Mouse (Mus musculus) bone marrow, adult 2 months (tissue): ENCODE measurements around the gene Ctnna2.

Experiments
- CTCF ChIP-seq: fragments of 200-500 bp; IDR thresholded peaks from 2 replicates; pipeline ENCODE4 v1.5.1; 2011; ENCODE audit warnings: low read length, control low read depth; ENCODE audit not compliant: control insufficient read depth, insufficient read depth
- POLR2A ChIP-seq: fragments of 200-500 bp; IDR thresholded peaks from 2 replicates; pipeline ENCODE4 v1.6.1; 2011; ENCODE audit warnings: low read depth, mild to moderate bottlenecking, control low read depth, low read length, borderline replicate concordance; ENCODE audit not compliant: control insufficient read depth

DNA sequence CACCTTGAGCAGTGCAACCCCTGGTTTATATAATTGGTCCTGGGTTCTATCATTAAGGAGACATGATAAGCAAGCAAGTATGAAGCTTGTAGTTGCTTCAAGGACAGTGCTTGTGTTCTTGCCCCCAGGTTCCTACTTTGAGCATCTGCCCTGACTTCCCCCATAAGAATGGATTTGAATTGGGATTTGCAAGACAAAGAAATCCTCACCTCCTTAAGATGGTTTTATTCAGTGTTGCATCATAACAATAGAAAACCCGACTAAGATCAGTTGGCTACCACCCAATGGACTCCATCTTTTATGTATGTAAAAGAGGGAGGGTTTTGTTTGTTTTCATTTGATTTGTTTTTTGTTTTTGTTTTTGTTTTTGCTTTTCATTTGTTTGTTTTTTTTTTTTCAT lies 1005.2 kb downstream of the Ctnna2 start:
- TF ChIP-seq POLR2A: no peak
- TF ChIP-seq CTCF: no peak
